14 mouse cellular contexts compared by ENCODE assay signal in genomic region chr4:138041566-138042256, GRCm38 (mm10). TPM values are rescaled to one million over a fixed set of nuclear protein-coding genes. Genes with fewer than 3 reads are reported as not detected.
DNase-seq lines count a peak whose midpoint lies in the region; ATAC-seq and TF ChIP-seq lines count a peak whose summit lies in the region.
"Had no signal": no experiment of that assay in that cellular context is flagged by ENCODE, and none has a peak within 500 bp of the region (broad histone marks: within the 10 kb centered on the region; RNA-seq: fewer than 3 reads in every experiment).

No protein-coding gene starts in this region.

- H3K9me3 ChIP-seq in forebrain, embryonic 15.5 days, result no peaks in the 10 kb centered on the region
- H3K9me3 ChIP-seq in intestine, embryonic 16.5 days (ENCODE audit: control insufficient read depth, low read length), result no peaks in the 10 kb centered on the region
- H3K9me3 ChIP-seq: limb, embryonic 13.5 days had no signal

- H3K79me2 ChIP-seq in myocyte (ENCODE audit: control insufficient read depth, insufficient read depth), result peaks cover 33% of the 10 kb centered on the region

- TF ChIP-seq CTCF in layer of hippocampus, adult 2 months (conservative IDR thresholded peaks at IDR 0.05), result no peak

- H3K27me3 ChIP-seq in forebrain, embryonic 15.5 days, result no peaks in the 10 kb centered on the region
- no peaks in the 10 kb centered on the region for H3K27me3 ChIP-seq in myocyte (ENCODE audit: control insufficient read depth, insufficient read depth, insufficient read length)
- H3K27me3 ChIP-seq in intestine, embryonic 16.5 days (replicated peaks; ENCODE audit: control insufficient read depth, insufficient read depth, low read length), result no peaks in the 10 kb centered on the region
- H3K27me3 ChIP-seq: limb, embryonic 13.5 days had no signal

- no peak for TF ChIP-seq POLR2A in myocyte (IDR thresholded peaks at IDR 0.05; ENCODE audit: insufficient read length, low read depth)

- peak; percentile 26; the same call in 1 of the 2 replicates for ATAC-seq in forebrain, embryonic 15.5 days (replicated peaks)
- no peak for ATAC-seq in intestine, embryonic 16.5 days

- H3K4me3 ChIP-seq in layer of hippocampus, adult 2 months, result no peak overlapping the region
- no peak overlapping the region for H3K4me3 ChIP-seq in forebrain, embryonic 15.5 days
- no peak overlapping the region for H3K4me3 ChIP-seq in myocyte
- no peak overlapping the region for H3K4me3 ChIP-seq in intestine, embryonic 16.5 days (ENCODE audit: low read length)
- H3K4me3 ChIP-seq: limb, embryonic 13.5 days had no signal

- H3K9ac ChIP-seq in forebrain, embryonic 15.5 days (replicated peaks), result 0 out of 2 replicates have a peak overlapping the region, but pooled peaks have one; percentile 6
- no peak overlapping the region for H3K9ac ChIP-seq in intestine, embryonic 16.5 days (ENCODE audit: low read depth, low read length)
- H3K9ac ChIP-seq: limb, embryonic 13.5 days had no signal

- H3ac ChIP-seq in myocyte (ENCODE audit: control insufficient read depth, insufficient read length), result no peak overlapping the region

- H3K36me3 ChIP-seq in forebrain, embryonic 15.5 days, result peaks cover 15% of the 10 kb centered on the region
- peaks cover 6% of the 10 kb centered on the region for H3K36me3 ChIP-seq in myocyte (ENCODE audit: control insufficient read depth, insufficient read depth)
- peaks cover 9% of the 10 kb centered on the region; the same call in 1 of the 2 replicates for H3K36me3 ChIP-seq in intestine, embryonic 16.5 days (ENCODE audit: control insufficient read depth, insufficient read depth, low read length)

- H3K4me1 ChIP-seq in forebrain, embryonic 15.5 days, result peaks cover 38% of the 10 kb centered on the region
- no peaks in the 10 kb centered on the region for H3K4me1 ChIP-seq in intestine, embryonic 16.5 days (ENCODE audit: control insufficient read depth, insufficient read depth, low read length)

- H3K27ac ChIP-seq in layer of hippocampus, adult 2 months, result peak overlapping the region; percentile 25
- peak overlapping the region; percentile 33; the same call in 1 of the 2 replicates for H3K27ac ChIP-seq in forebrain, embryonic 15.5 days (replicated peaks)
- no peak overlapping the region for H3K27ac ChIP-seq in intestine, embryonic 16.5 days (ENCODE audit: low read length)
- H3K27ac ChIP-seq: limb, embryonic 13.5 days had no signal

- peak; percentile 96 for DNase-seq in heart, adult 11 months
- no peak for DNase-seq in heart, postnatal 4 days
- DNase-seq in layer of hippocampus, adult 2 months (ENCODE audit: low spot score in 2 of 2), result no peak
- no peak for DNase-seq in layer of hippocampus, adult 18-20 months (ENCODE audit: low spot score in 2 of 2)
- DNase-seq in frontal cortex, adult 2 months (ENCODE audit: extremely low spot score in 1 of 2, low spot score in 1 of 2), result no peak
- DNase-seq: B cell, adult 2 months; cerebellum, adult 2 months; kidney, postnatal 25 days; lung, adult 2 months; right cerebral cortex, postnatal 25 days had no signal

- H3K4me2 ChIP-seq in forebrain, embryonic 15.5 days (replicated peaks), result no peak overlapping the region
- peak overlapping the region; percentile 62 for H3K4me2 ChIP-seq in myocyte (ENCODE audit: low read depth)
- H3K4me2 ChIP-seq in intestine, embryonic 16.5 days (ENCODE audit: low read depth, low read length), result no peak overlapping the region
- H3K4me2 ChIP-seq: limb, embryonic 13.5 days had no signal

- 51% methylated on average over 12 of the region's 12 CpGs for WGBS in forebrain, embryonic 15.5 days
- WGBS in intestine, embryonic 16.5 days, result 72% methylated on average over 12 of the region's 12 CpGs

TF ChIP-seq in myocyte, 11 proteins besides CTCF, POLR2A, EP300 and RAD21:
- TF ChIP-seq SRF (IDR thresholded peaks at IDR 0.05; ENCODE audit: control insufficient read depth, insufficient read length, low read depth) (no peak), POLR2AphosphoS2 (IDR thresholded peaks at IDR 0.05; ENCODE audit: insufficient read length, low read depth) (no peak), USF1 (IDR thresholded peaks at IDR 0.05; ENCODE audit: low read depth) (no peak), E2F4 (IDR thresholded peaks at IDR 0.05; ENCODE audit: insufficient read depth) (no peak), REST (IDR thresholded peaks at IDR 0.05; ENCODE audit: insufficient read depth, insufficient read length) (no peak), CEBPB (IDR thresholded peaks at IDR 0.05; ENCODE audit: insufficient read depth, poor library complexity, severe bottlenecking) (no peak), MYOD1 (IDR thresholded peaks at IDR 0.05; ENCODE audit: control insufficient read depth in 1 of 3, insufficient read length in 2 of 3, low read depth in 2 of 3) (no peak), TCF3 (IDR thresholded peaks at IDR 0.05; ENCODE audit: insufficient read length, low read depth) (no peak), MAX (IDR thresholded peaks at IDR 0.05; ENCODE audit: low read depth) (no peak), TCF12 (IDR thresholded peaks at IDR 0.05; ENCODE audit: insufficient read depth, poor library complexity, severe bottlenecking) (no peak)

RNA-seq across cellular contexts. Expression of gene Eif4g3, which starts 48.9 kb away (rescaled TPM):
- total RNA-seq in heart, postnatal 4 days (2021), result 10 to 100 TPM; 57.8 to 59.2 TPM
- 100 to 1,000 TPM; 158 TPM for total RNA-seq in layer of hippocampus, adult 2 months (2021)
- total RNA-seq in layer of hippocampus, adult 18-20 months (2021), result 100 to 1,000 TPM; 141 to 142 TPM
- 48.6 and 49.7 TPM in 2 replicates for polyA plus RNA-seq in forebrain, embryonic 15.5 days (2015; fragmentation: Nextera tagmentation; extraction: Ambion mirVana)
- 32.9 TPM for polyA plus RNA-seq in myocyte (2012; fragmentation: generic; extraction: Trizol)
- polyA plus RNA-seq in intestine, embryonic 16.5 days (2015; fragmentation: Nextera tagmentation; extraction: Ambion mirVana), result 16.4 and 18.0 TPM in 2 replicates
- polyA plus RNA-seq in frontal cortex, adult 2 months (2012; rRNA removed), result 134 and 149 TPM in 2 replicates
